In the genomic region with DNA sequence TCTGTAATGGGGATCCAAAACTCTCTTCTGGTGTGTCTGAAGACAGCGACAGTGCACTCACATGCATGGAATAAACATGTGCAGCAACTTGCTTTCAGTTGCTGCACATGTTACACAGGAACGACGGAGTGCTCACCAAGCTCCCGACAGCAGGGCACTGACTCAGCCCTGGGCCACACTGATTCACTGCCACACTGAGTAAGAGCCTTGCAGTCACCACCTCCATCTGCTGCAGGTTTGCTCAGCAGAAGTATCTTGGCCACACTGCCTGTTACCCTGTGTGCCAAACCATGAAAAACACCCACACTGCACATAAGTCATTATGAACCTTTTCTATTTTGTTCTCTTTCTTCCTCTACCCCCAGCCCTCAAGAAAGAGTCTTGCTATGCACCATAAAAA, we compare ENCODE assay signal across 13 mouse cellular contexts. TPM values are rescaled to one million over a fixed set of nuclear protein-coding genes. Genes with fewer than 3 reads are reported as not detected.
DNase-seq lines count a peak whose midpoint lies in the region; ATAC-seq lines count a peak whose summit lies in the region.
"Had no signal": no experiment of that assay in that cellular context is flagged by ENCODE, and none has a peak within 500 bp of the region (broad histone marks: within the 10 kb centered on the region; RNA-seq: fewer than 3 reads in every experiment).

No protein-coding gene starts in this region.

- peak; percentile 20 for DNase-seq in CD4-positive, CD25-positive, alpha-beta regulatory T cell, adult 2 months (ENCODE audit: low read depth, low spot score)
- peak; percentile 69 to 80 for DNase-seq in layer of hippocampus, adult 18-20 months (ENCODE audit: low spot score in 2 of 2)
- DNase-seq in layer of hippocampus, postnatal 10 days (ENCODE audit: low spot score in 2 of 2) = no peak
- peak; percentile 29 for DNase-seq in CD4-positive helper T cell, adult 2 months (ENCODE audit: low read depth, low spot score)
- peak; percentile 78 for DNase-seq in layer of hippocampus, adult 9-11 months
- no peak for DNase-seq in kidney, adult 18-20 months
- no peak for DNase-seq in lung, postnatal 36 days
- DNase-seq: kidney, postnatal 25 days; lung, adult 18-20 months; thymus, postnatal 4 days had no signal

- ATAC-seq in CD4-positive, CD25-positive, alpha-beta regulatory T cell, adult 4 months = no peak
- ATAC-seq: forebrain, embryonic 14.5 days; intestine, postnatal 0 days had no signal

RNA-seq across cellular contexts. Expression of a gene that starts 32.3 kb away (rescaled TPM):
- 10 to 100 TPM; 93.6 to 98.8 TPM for polyA plus RNA-seq in CD4-positive, CD25-positive, alpha-beta regulatory T cell, adult 4 months (2017; shearing (Covaris generic))
- 10 to 100 TPM; 59.2 to 61.9 TPM for total RNA-seq in layer of hippocampus, adult 18-20 months (2021)
- total RNA-seq in layer of hippocampus, postnatal 10 days (2021) = 10 to 100 TPM; 52.2 to 59.5 TPM

RNA-seq across cellular contexts. Expression of a gene that starts 47.6 kb away (rescaled TPM):
- 100 to 1,000 TPM; 208 to 251 TPM for polyA plus RNA-seq in CD4-positive, CD25-positive, alpha-beta regulatory T cell, adult 4 months (2017; shearing (Covaris generic))
- 10 to 100 TPM; 18.9 to 19.4 TPM for total RNA-seq in layer of hippocampus, adult 18-20 months (2021)
- 10 to 100 TPM; 19.4 to 19.7 TPM for total RNA-seq in layer of hippocampus, postnatal 10 days (2021)

RNA-seq across cellular contexts. Expression of a gene that starts 48.0 kb away (rescaled TPM):
- polyA plus RNA-seq in CD4-positive, CD25-positive, alpha-beta regulatory T cell, adult 4 months (2017; shearing (Covaris generic)) = 10 to 100 TPM; 28.8 to 30.9 TPM
- total RNA-seq in layer of hippocampus, adult 18-20 months (2021) = 100 to 1,000 TPM; 184 to 203 TPM
- 100 to 1,000 TPM; 160 to 186 TPM for total RNA-seq in layer of hippocampus, postnatal 10 days (2021)

RNA-seq across cellular contexts. Expression of a gene that starts 56.5 kb away (rescaled TPM):
- polyA plus RNA-seq in CD4-positive, CD25-positive, alpha-beta regulatory T cell, adult 4 months (2017; shearing (Covaris generic)) = 10 to 100 TPM; 35.0 to 43.9 TPM
- total RNA-seq in layer of hippocampus, adult 18-20 months (2021) = 10 to 100 TPM; 68.6 to 73.5 TPM
- total RNA-seq in layer of hippocampus, postnatal 10 days (2021) = 10 to 100 TPM; 48.1 to 49.1 TPM

RNA-seq across cellular contexts. Expression of a gene that starts 56.7 kb away (rescaled TPM):
- polyA plus RNA-seq in CD4-positive, CD25-positive, alpha-beta regulatory T cell, adult 4 months (2017; shearing (Covaris generic)) = 10 to 100 TPM; 26.9 to 31.1 TPM
- 10 to 100 TPM; 49.0 to 50.1 TPM for total RNA-seq in layer of hippocampus, adult 18-20 months (2021)
- 10 to 100 TPM; 50.2 to 54.2 TPM for total RNA-seq in layer of hippocampus, postnatal 10 days (2021)

Comparison
In these comparisons a context has a peak if more than half of its experiments do, and no peak if none do; other contexts are left out.
1. DNase-seq: peak in CD4-positive, CD25-positive, alpha-beta regulatory T cell, adult 2 months (single experiment), layer of hippocampus, adult 18-20 months (2 of 2), CD4-positive helper T cell, adult 2 months (single experiment) and layer of hippocampus, adult 9-11 months (single experiment); none in layer of hippocampus, postnatal 10 days (0 of 2), kidney, adult 18-20 months (single experiment) and lung, postnatal 36 days (single experiment).